Mouse (Mus musculus): Measurements from ENCODE around the gene Cog5. TPM values are rescaled to one million over a fixed set of nuclear protein-coding genes. Genes with fewer than 3 reads are reported as not detected.

Gene Cog5
- polyA plus RNA-seq, 1 experiment from 2014 or later: 34.9 TPM

DNA sequence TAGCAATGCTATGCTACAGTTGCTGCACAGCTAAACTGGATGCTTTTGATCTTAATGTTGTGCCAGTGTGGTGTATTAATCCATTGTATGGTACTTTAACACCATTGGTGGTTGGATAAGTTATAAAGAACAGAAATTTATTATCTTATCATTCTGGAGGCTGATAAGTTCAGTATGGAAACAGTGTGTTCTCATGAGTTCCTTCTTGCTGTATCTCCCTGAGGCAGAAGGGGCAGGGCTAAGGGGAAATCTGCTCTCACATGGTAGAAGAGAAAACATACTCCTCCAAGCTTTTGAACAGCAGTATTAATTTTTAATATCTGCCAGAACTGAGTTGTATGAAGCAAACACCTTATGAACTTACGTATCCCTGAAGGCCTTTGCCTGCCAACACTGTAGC lies 38.6 kb downstream of the Cog5 start:
- no peaks in the 10 kb centered on the region for H3K36me3 ChIP-seq (ENCODE audit: control insufficient read depth, insufficient read depth, low read length)

DNA sequence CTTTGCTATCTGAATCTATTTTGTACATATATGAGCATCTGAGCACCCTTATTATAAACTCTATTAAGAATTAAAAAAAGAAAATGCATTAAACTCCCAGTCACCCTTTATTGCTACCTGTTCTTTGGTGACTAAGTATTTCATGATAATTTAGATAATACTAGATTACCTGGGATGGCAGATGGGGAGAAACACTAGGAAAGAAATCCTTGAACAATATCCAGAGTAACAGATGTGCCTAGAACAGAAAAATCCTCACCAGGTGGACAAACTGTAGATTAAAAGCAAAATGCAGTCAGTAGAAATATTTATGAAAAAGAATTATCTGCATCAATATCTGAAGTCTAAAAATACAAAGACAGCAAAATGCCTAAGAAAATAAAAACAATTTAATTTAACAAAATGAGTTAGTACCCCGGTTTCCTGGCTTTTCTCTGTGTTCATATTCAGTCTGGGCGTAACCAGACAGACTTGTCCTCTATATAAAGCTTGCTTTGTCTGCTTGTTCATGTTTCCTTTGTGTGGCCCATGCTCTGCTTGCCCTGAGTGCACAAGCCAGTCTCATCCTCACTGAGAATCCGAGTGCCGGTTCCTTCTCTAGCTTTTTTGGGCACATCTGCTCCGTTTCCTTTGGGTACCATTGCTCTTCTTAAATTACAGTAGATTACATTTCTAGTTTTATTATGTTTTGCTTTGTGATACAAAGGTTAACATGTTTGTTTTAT lies 46.1 kb downstream of the Cog5 start:
- no peaks in the 10 kb centered on the region for H3K27me3 ChIP-seq (replicated peaks; ENCODE audit: control insufficient read depth, insufficient read depth, low read length)
- H3K9ac ChIP-seq (ENCODE audit: low read length): no peak overlapping the region
- no peak overlapping the region for H3K4me3 ChIP-seq (ENCODE audit: low read depth, low read length)
- no peak overlapping the region for H3K27ac ChIP-seq (ENCODE audit: low read depth)
- H3K9me3 ChIP-seq (ENCODE audit: control insufficient read depth, low read length): peaks cover 7% of the 10 kb centered on the region; the same call in 1 of the 2 replicates
- no peak for DNase-seq (ENCODE audit: low spot score)
- no peaks in the 10 kb centered on the region for H3K4me1 ChIP-seq (replicated peaks; ENCODE audit: control insufficient read depth, insufficient read depth, low read length)
- no peaks in the 10 kb centered on the region for H3K36me3 ChIP-seq (ENCODE audit: control insufficient read depth, insufficient read depth, low read length)
- WGBS: 62% methylated on average over 5 of the region's 5 CpGs
- no peak overlapping the region for H3K4me2 ChIP-seq (ENCODE audit: low read length)
- ATAC-seq (replicated peaks; ENCODE audit: low FRiP score, low TSS enrichment, low read depth): no peak

More for the DNA sequence above, 38.6 kb downstream of the Cog5 start:
- 81% methylated on average over 1 of the region's 1 CpGs for WGBS
- Histone ChIP-seq H3K4me1 (replicated peaks; ENCODE audit: control insufficient read depth, insufficient read depth, low read length) (no peaks in the 10 kb centered on the region), H3K27me3 (replicated peaks; ENCODE audit: control insufficient read depth, insufficient read depth, low read length) (no peaks in the 10 kb centered on the region), H3K9me3 (ENCODE audit: control insufficient read depth, low read length) (peaks cover 7% of the 10 kb centered on the region; the same call in 1 of the 2 replicates), H3K9ac (ENCODE audit: low read length) (no peak overlapping the region), H3K27ac (ENCODE audit: low read depth) (no peak overlapping the region), H3K4me3 (ENCODE audit: low read depth, low read length) (no peak overlapping the region), H3K4me2 (ENCODE audit: low read length) (no peak overlapping the region)
- ATAC-seq (replicated peaks; ENCODE audit: low FRiP score, low TSS enrichment, low read depth) (no peak), DNase-seq (ENCODE audit: low spot score) (no peak)

DNA sequence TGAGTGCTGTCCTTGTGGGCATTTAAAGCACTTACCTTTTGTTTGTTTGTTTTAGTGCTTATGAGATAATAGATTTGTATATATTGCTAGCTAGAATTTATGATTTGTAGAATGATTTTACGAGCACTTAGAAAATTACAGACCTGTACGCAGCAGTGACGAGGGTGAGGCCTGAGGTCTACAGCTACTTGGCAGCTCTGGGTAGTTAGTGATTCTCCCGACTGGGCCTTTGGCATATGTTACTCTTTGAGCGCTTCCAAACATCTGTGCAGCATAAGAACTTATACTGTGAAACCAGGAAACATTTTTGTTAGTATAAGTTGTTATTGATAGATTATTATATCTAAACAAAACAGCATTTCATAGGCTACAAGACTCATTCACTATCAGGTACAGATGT lies 46.7 kb downstream of the Cog5 start:
- H3K27ac ChIP-seq (ENCODE audit: low read depth): no peak overlapping the region
- ATAC-seq (replicated peaks; ENCODE audit: low FRiP score, low TSS enrichment, low read depth) (no peak), DNase-seq (ENCODE audit: low spot score) (no peak)
- H3K4me2 ChIP-seq (ENCODE audit: low read length): no peak overlapping the region
- no peaks in the 10 kb centered on the region for H3K4me1 ChIP-seq (replicated peaks; ENCODE audit: control insufficient read depth, insufficient read depth, low read length)
- H3K36me3 ChIP-seq (ENCODE audit: control insufficient read depth, insufficient read depth, low read length): no peaks in the 10 kb centered on the region
- H3K9ac ChIP-seq (ENCODE audit: low read length): no peak overlapping the region
- no peaks in the 10 kb centered on the region for H3K27me3 ChIP-seq (replicated peaks; ENCODE audit: control insufficient read depth, insufficient read depth, low read length)
- peaks cover 7% of the 10 kb centered on the region; the same call in 1 of the 2 replicates for H3K9me3 ChIP-seq (ENCODE audit: control insufficient read depth, low read length)
- H3K4me3 ChIP-seq (ENCODE audit: low read depth, low read length): no peak overlapping the region
- WGBS: 44% methylated on average over 5 of the region's 5 CpGs

DNA sequence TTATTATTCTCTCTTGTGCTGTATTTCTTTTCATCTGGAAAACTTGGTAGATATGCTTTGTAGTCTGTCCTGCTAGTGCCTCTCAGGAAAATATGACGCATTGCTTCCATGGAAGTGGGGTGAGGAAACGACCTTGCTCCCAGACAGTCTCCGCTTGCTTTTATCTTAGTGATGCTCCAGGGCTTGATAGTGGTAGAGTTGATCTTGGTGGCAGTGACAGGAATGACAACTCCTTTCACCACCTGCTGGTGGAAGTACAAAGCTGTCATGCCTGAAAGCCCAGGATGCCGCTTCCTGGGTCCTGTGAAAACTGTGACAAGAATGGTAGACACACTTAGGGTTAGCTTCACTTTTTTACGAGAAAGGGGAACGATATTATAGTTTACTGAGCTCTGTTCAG lies 49.2 kb downstream of the Cog5 start:
- Histone ChIP-seq H3K4me3 (ENCODE audit: low read depth, low read length) (no peak overlapping the region), H3K27me3 (replicated peaks; ENCODE audit: control insufficient read depth, insufficient read depth, low read length) (no peaks in the 10 kb centered on the region), H3K4me2 (ENCODE audit: low read length) (no peak overlapping the region), H3K4me1 (replicated peaks; ENCODE audit: control insufficient read depth, insufficient read depth, low read length) (no peaks in the 10 kb centered on the region), H3K9ac (ENCODE audit: low read length) (no peak overlapping the region), H3K36me3 (ENCODE audit: control insufficient read depth, insufficient read depth, low read length) (no peaks in the 10 kb centered on the region), H3K27ac (ENCODE audit: low read depth) (no peak overlapping the region), H3K9me3 (ENCODE audit: control insufficient read depth, low read length) (no peaks in the 10 kb centered on the region)
- 78% methylated on average over 6 of the region's 6 CpGs for WGBS
- ATAC-seq (replicated peaks; ENCODE audit: low FRiP score, low TSS enrichment, low read depth) (no peak), DNase-seq (ENCODE audit: low spot score) (no peak)

DNA sequence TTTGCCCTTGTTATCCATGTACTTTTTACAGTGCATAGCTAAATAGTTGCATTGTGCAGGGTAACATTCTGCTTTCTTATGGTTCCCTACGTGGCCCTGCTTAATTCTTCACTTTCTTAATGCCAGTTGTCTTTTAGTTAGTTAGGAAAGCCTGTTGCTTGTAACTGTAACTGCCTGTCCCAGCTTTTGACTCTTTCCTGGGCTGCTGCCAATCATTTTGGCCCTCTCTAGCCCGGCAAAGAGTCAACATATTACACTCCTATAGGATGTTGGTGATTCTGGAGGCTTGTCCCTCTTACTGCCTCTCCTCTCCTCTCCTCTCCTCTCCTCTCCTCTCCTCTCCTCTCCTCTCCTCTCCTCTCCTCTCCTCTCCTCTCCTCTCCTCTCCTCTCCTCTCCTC lies 51.5 kb downstream of the Cog5 start:
- DNase-seq (ENCODE audit: low spot score): no peak
- 47% methylated on average over 2 of the region's 2 CpGs for WGBS
- Histone ChIP-seq H3K4me2 (ENCODE audit: low read length) (no peak overlapping the region), H3K27me3 (replicated peaks; ENCODE audit: control insufficient read depth, insufficient read depth, low read length) (no peaks in the 10 kb centered on the region), H3K4me1 (replicated peaks; ENCODE audit: control insufficient read depth, insufficient read depth, low read length) (no peaks in the 10 kb centered on the region), H3K27ac (ENCODE audit: low read depth) (no peak overlapping the region), H3K36me3 (ENCODE audit: control insufficient read depth, insufficient read depth, low read length) (no peaks in the 10 kb centered on the region), H3K9me3 (ENCODE audit: control insufficient read depth, low read length) (no peaks in the 10 kb centered on the region), H3K4me3 (ENCODE audit: low read depth, low read length) (no peak overlapping the region), H3K9ac (ENCODE audit: low read length) (no peak overlapping the region)
- ATAC-seq (replicated peaks; ENCODE audit: low FRiP score, low TSS enrichment, low read depth): no peak

DNA sequence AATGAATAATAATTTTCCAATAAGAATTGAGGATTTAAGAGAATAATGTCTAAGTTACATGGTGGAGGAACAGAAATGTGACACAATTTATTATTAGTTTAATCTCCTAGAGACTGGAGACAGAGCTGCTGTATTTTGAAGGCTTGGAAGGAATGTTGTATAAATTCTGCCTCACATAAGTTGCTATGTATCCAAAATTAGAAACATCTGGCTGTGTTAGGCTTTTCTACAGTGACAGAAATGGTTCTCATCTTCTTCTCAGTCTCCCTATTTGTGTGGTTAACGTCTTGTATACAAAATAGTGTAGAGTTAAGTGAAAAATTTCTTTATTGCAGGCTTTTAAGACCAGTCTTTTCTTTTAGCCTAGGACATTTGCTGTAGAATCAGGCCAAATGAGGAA lies 52.9 kb downstream of the Cog5 start:
- Histone ChIP-seq H3K4me2 (ENCODE audit: low read length) (no peak overlapping the region), H3K4me3 (ENCODE audit: low read depth, low read length) (no peak overlapping the region), H3K27ac (ENCODE audit: low read depth) (0 out of 2 replicates have a peak overlapping the region, but pooled peaks have one; percentile 6), H3K27me3 (replicated peaks; ENCODE audit: control insufficient read depth, insufficient read depth, low read length) (no peaks in the 10 kb centered on the region), H3K9me3 (ENCODE audit: control insufficient read depth, low read length) (no peaks in the 10 kb centered on the region), H3K36me3 (ENCODE audit: control insufficient read depth, insufficient read depth, low read length) (no peaks in the 10 kb centered on the region), H3K4me1 (replicated peaks; ENCODE audit: control insufficient read depth, insufficient read depth, low read length) (no peaks in the 10 kb centered on the region), H3K9ac (ENCODE audit: low read length) (no peak overlapping the region)
- DNase-seq (ENCODE audit: low spot score) (no peak), ATAC-seq (replicated peaks; ENCODE audit: low FRiP score, low TSS enrichment, low read depth) (no peak)
- WGBS: 24% methylated on average over 1 of the region's 1 CpGs

DNA sequence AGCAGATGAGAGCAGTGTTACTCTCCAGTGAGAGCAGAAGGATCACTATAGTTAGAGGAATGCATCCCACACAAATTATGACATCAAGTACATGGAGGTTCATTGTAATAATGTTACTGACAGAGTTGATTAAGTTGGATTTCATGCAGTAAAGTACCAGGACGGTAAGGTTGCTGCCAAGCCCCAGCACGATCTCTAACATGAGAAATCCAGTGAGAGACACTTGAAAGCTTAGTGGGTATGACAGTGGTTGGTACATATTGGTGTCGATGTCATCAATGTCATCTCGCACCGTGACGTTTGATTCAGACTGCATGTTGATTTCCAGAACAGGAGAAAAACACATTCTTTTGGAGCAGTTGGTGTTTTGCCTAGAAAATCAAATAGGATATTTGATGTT lies 55.0 kb downstream of the Cog5 start:
- no peak overlapping the region for H3K4me3 ChIP-seq (ENCODE audit: low read depth, low read length)
- H3K27me3 ChIP-seq (replicated peaks; ENCODE audit: control insufficient read depth, insufficient read depth, low read length): no peaks in the 10 kb centered on the region
- no peak overlapping the region for H3K4me2 ChIP-seq (ENCODE audit: low read length)
- no peaks in the 10 kb centered on the region for H3K4me1 ChIP-seq (replicated peaks; ENCODE audit: control insufficient read depth, insufficient read depth, low read length)
- DNase-seq (ENCODE audit: low spot score) (no peak), ATAC-seq (replicated peaks; ENCODE audit: low FRiP score, low TSS enrichment, low read depth) (no peak)
- H3K36me3 ChIP-seq (ENCODE audit: control insufficient read depth, insufficient read depth, low read length): no peaks in the 10 kb centered on the region
- H3K27ac ChIP-seq (ENCODE audit: low read depth): no peak overlapping the region
- H3K9me3 ChIP-seq (ENCODE audit: control insufficient read depth, low read length): no peaks in the 10 kb centered on the region
- H3K9ac ChIP-seq (ENCODE audit: low read length): no peak overlapping the region
- WGBS: 90% methylated on average over 6 of the region's 6 CpGs

DNA sequence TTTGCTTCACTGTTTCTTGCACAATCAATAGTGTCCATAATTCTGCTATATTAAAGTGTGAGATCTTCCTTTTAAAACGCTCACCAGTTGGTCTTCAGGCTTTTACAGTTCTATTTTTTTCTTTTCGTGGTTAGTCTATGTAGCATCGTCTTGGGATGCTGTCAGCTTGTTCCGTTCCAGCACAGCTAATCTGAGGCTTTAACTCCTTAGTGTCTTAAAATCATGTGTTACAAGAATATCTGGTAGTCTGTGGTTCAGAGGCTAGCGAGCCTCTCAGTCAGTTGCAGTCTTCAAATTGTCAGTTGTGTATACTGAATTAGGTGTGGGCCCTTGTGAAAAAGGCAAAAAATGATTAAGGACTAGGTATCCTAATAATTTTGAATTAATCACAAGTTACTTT lies 57.6 kb downstream of the Cog5 start:
- no peak overlapping the region; the same call in 1 of the 2 replicates for H3K4me3 ChIP-seq (ENCODE audit: low read depth, low read length)
- ATAC-seq (replicated peaks; ENCODE audit: low FRiP score, low TSS enrichment, low read depth) (no peak), DNase-seq (ENCODE audit: low spot score) (no peak)
- H3K9me3 ChIP-seq (ENCODE audit: control insufficient read depth, low read length): no peaks in the 10 kb centered on the region
- H3K27ac ChIP-seq (ENCODE audit: low read depth): no peak overlapping the region
- H3K4me1 ChIP-seq (replicated peaks; ENCODE audit: control insufficient read depth, insufficient read depth, low read length): no peaks in the 10 kb centered on the region
- 47% methylated on average over 5 of the region's 5 CpGs for WGBS
- no peak overlapping the region for H3K9ac ChIP-seq (ENCODE audit: low read length)
- no peak overlapping the region for H3K4me2 ChIP-seq (ENCODE audit: low read length)
- no peaks in the 10 kb centered on the region for H3K27me3 ChIP-seq (replicated peaks; ENCODE audit: control insufficient read depth, insufficient read depth, low read length)
- no peaks in the 10 kb centered on the region for H3K36me3 ChIP-seq (ENCODE audit: control insufficient read depth, insufficient read depth, low read length)

DNA sequence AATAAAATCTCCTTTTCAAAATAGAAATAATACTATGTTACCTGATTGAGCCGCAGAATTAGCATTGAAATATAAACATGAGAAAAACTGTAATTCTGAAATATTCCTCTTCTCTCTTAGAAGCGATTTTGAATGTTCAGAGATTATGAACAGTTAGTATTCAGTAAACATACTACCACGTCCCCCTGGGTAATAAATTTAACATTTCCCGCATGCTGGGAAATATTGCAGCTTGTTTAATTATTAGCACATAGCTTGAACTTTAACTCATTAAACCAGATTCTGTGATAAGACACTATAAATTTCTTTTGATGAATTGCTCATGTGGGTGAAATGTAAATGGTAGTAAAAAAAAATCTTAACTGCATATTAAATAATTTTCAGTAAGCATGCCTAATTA lies 58.1 kb downstream of the Cog5 start:
- 58% methylated on average over 4 of the region's 4 CpGs for WGBS
- Histone ChIP-seq H3K9ac (ENCODE audit: low read length) (no peak overlapping the region), H3K27me3 (replicated peaks; ENCODE audit: control insufficient read depth, insufficient read depth, low read length) (no peaks in the 10 kb centered on the region), H3K4me3 (ENCODE audit: low read depth, low read length) (no peak overlapping the region), H3K4me2 (ENCODE audit: low read length) (no peak overlapping the region), H3K9me3 (ENCODE audit: control insufficient read depth, low read length) (no peaks in the 10 kb centered on the region), H3K27ac (ENCODE audit: low read depth) (no peak overlapping the region), H3K36me3 (ENCODE audit: control insufficient read depth, insufficient read depth, low read length) (no peaks in the 10 kb centered on the region), H3K4me1 (replicated peaks; ENCODE audit: control insufficient read depth, insufficient read depth, low read length) (no peaks in the 10 kb centered on the region)
- no peak for ATAC-seq (replicated peaks; ENCODE audit: low FRiP score, low TSS enrichment, low read depth)
- no peak for DNase-seq (ENCODE audit: low spot score)
